Mouse (Mus musculus): ENCODE data around the gene Lgi1. TPM values are rescaled to one million over a fixed set of nuclear protein-coding genes. Genes with fewer than 3 reads are reported as not detected.

Lgi1 gene
- polyA plus RNA-seq, 1 experiment from 2014 or later: 1.9 TPM

DNA sequence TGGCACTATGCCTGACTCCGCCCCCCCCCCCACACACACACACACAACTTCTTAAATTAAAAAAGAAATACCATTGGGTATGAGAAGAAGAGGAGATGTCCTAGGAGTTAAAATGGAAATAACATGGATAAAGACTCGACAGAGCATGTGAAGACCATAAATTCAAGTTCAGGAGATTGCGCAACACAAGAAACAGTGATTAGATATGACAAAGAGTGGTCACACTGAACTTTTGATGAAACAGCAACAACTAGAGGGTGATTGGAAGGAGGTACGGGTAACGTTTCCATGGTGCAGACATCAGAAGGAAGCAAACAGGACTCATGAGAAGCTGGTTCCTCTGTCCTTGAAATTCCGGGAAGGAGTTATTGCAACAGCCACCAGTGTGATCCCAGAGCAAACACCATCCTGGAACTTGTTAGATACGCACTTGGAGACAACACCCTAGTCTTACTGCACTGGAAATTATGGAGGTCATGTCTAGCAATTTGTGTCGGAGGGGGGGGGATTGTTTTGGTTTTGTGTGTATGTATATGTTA, 22.0 kb upstream of the Lgi1 start:
- H3K27me3 ChIP-seq: peaks cover 3% of the 10 kb centered on the region
- H3K4me2 ChIP-seq (replicated peaks): no peak overlapping the region
- peaks cover 22% of the 10 kb centered on the region for H3K4me1 ChIP-seq
- 92% methylated on average over 8 of the region's 8 CpGs for WGBS
- no peak for ATAC-seq (ENCODE audit: low FRiP score, low read depth)
- no peak overlapping the region for H3K27ac ChIP-seq
- no peaks in the 10 kb centered on the region for H3K36me3 ChIP-seq
- H3K9me3 ChIP-seq: no peaks in the 10 kb centered on the region
- H3K4me3 ChIP-seq: no peak overlapping the region
- no peak overlapping the region for H3K9ac ChIP-seq

DNA sequence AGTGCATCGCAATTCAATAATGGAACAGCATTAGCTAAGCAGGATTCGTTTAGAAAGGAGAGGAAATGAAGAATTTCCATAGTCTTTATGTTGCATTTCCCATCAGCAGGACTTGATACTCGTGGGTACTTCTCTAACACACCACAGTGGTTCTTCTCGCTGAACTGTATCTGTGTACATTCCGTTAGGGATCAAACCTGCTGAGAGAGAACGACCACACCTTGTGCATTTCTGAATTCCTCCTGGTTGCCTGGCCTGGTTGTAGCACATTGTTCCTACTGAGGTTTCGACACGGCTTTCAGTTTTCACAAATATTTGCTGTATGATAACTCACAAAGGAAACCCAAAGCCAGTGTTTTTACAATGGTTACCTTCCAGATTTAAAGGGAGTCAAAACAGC, 19.6 kb upstream of the Lgi1 start:
- H3K27ac ChIP-seq: no peak overlapping the region
- no peak overlapping the region for H3K4me3 ChIP-seq
- no peaks in the 10 kb centered on the region for H3K9me3 ChIP-seq
- no peak for ATAC-seq (ENCODE audit: low FRiP score, low read depth)
- H3K9ac ChIP-seq: no peak overlapping the region
- H3K4me1 ChIP-seq: peaks cover 22% of the 10 kb centered on the region
- no peaks in the 10 kb centered on the region for H3K36me3 ChIP-seq
- peaks cover 3% of the 10 kb centered on the region for H3K27me3 ChIP-seq
- 57% methylated on average over 8 of the region's 8 CpGs for WGBS
- H3K4me2 ChIP-seq (replicated peaks): peak overlapping the region; percentile 48

DNA sequence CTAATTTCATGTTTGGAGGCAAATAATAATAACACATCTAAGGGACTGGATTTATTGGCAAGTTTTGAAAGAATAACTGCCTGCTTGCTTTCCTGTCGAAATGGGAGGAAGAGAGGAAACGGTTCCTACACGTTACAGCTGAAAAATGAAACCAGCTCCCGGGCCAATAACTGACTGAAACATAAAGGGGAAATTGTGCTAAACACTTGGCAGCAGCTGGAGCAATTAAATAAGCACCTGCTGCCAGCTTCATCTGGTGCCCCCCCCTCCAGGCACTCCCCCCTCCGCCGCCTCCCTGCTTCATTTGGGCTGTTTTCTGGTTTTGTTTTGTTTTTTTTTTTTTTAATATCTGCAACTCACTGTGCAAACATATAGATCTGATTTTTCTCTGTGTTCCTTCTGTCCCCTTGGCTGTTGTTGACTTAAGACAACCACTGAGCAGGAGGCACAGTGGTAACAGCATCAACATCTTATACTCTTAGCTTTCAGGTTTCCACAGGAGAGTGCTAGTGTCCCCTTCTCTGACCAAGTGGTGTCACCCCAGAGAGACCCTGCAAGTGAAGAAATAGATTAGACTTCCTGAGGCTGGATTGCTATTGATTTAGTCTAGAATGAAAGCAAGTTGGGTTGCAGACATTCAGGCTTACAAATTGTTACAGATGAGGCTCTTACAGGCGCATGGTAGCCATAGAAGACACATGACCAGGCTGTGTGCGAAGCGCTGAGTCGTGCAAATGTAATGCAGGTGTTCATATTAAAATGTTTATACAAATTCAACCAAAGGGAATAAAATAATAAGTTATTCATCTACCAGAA, 18.8 kb upstream of the Lgi1 start:
- H3K4me1 ChIP-seq: peaks cover 22% of the 10 kb centered on the region
- H3K4me2 ChIP-seq (replicated peaks): peak overlapping the region; percentile 48
- H3K4me3 ChIP-seq: no peak overlapping the region
- H3K27ac ChIP-seq: no peak overlapping the region
- H3K27me3 ChIP-seq: peaks cover 3% of the 10 kb centered on the region; the same call in 1 of the 2 replicates
- 22% methylated on average over 10 of the region's 10 CpGs for WGBS
- no peak for ATAC-seq (ENCODE audit: low FRiP score, low read depth)
- no peaks in the 10 kb centered on the region for H3K36me3 ChIP-seq
- no peaks in the 10 kb centered on the region for H3K9me3 ChIP-seq
- no peak overlapping the region for H3K9ac ChIP-seq

DNA sequence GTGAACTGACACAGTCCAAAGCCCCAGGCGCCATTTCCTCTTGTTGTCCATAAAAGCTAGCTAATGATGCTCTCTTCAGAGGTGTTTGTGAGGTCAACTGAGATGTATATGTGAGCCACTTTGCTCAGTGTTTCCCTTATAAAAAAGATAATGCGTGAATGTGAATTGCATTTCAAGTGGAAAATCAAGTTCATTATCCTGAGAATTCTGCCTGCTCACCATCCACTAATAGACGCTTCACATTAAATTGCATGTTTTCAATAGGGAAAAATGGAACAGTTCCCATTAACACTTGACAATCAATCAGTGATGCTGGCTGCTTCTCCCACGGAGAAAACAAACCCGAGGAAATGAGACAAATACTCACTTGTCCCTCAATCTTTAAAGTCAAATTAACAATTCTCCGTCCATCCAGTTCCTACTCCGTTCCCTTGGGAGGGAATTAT, 18.1 kb upstream of the Lgi1 start:
- H3K9me3 ChIP-seq: no peaks in the 10 kb centered on the region
- H3K36me3 ChIP-seq: no peaks in the 10 kb centered on the region
- H3K9ac ChIP-seq: no peak overlapping the region
- peaks cover 22% of the 10 kb centered on the region for H3K4me1 ChIP-seq
- H3K27ac ChIP-seq: no peak overlapping the region
- no peak for ATAC-seq (ENCODE audit: low FRiP score, low read depth)
- WGBS: 65% methylated on average over 7 of the region's 7 CpGs
- H3K27me3 ChIP-seq: peaks cover 3% of the 10 kb centered on the region; the same call in 1 of the 2 replicates
- no peak overlapping the region for H3K4me3 ChIP-seq
- peak overlapping the region; percentile 48; the same call in 1 of the 2 replicates for H3K4me2 ChIP-seq (replicated peaks)

DNA sequence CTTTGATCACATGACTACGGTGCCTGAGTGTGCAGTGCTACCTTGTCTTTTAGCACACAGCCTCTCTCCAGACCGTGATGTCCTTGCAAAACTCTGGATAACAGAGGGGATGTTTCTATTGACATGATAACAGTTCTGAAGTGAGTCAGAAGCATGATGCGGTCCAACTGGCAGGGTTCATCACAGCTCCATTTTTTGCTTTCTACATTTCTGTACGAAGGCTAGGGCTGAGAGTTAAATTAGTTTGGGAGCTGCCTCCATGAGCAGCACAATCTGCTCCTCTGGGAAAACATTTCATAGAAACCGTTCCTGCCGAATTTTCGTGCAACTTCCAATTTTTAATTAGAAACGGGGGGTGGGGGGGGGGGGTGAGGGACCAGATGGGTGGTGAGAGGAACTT, 14.7 kb upstream of the Lgi1 start:
- 80% methylated on average over 8 of the region's 8 CpGs for WGBS
- Histone ChIP-seq H3K4me2 (replicated peaks) (no peak overlapping the region), H3K4me1 (peaks cover 17% of the 10 kb centered on the region), H3K9ac (no peak overlapping the region), H3K27ac (no peak overlapping the region), H3K27me3 (peaks cover 3% of the 10 kb centered on the region; the same call in 1 of the 2 replicates), H3K9me3 (no peaks in the 10 kb centered on the region), H3K36me3 (no peaks in the 10 kb centered on the region), H3K4me3 (no peak overlapping the region)
- no peak for ATAC-seq (ENCODE audit: low FRiP score, low read depth)

DNA sequence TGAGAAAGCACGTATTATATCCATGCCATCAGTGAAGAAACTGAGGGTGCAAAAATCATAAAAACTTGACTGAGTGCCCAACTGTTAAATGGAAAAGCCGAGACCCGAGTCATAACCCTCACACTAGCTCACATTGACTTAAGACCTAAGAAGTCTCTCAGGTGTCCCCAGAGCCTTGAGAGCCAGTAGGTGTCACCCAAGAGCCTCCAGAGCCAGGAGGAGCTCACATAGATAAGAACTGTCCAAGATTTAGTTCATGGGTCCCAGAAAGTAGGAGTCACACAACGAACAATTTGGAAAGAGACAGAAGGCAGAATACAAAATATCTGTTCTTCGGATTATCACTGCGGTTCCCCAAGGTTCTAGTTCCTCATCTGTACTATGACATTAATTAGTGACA, 10.5 kb upstream of the Lgi1 start:
- H3K9ac ChIP-seq: no peak overlapping the region
- WGBS: 53% methylated on average over 6 of the region's 6 CpGs
- ATAC-seq (ENCODE audit: low FRiP score, low read depth): no peak

DNA sequence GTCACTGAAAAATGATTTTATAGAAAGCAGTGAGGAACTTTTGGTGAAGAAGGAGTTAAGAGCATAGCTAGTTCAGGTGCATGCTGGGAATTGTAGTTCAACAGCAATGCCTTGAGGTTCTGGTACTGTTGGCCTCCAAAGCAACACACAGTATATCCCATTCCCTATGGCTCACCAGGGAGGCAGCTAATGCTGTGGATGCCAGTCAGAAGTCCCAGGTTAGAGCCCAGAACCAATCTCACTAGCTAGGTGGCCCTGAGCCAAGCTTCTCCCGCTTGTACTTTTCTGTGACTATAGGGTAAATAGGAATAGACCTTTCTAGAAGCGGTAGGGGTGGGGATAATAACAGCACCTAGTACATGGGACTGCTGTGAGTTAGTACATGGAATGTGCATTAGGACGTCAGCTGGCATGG, 5.7 kb upstream of the Lgi1 start:
- Histone ChIP-seq H3K36me3 (no peaks in the 10 kb centered on the region), H3K9me3 (no peaks in the 10 kb centered on the region), H3K4me1 (peaks cover 4% of the 10 kb centered on the region), H3K9ac (no peak overlapping the region), H3K4me3 (no peak overlapping the region), H3K27me3 (peaks cover 6% of the 10 kb centered on the region), H3K4me2 (replicated peaks) (no peak overlapping the region), H3K27ac (no peak overlapping the region)
- 71% methylated on average over 3 of the region's 3 CpGs for WGBS
- ATAC-seq (ENCODE audit: low FRiP score, low read depth): peak; percentile 64; the same call in 1 of the 2 replicates

More for the DNA sequence above, 10.5 kb upstream of the Lgi1 start:
- Histone ChIP-seq H3K9me3 (no peaks in the 10 kb centered on the region), H3K4me3 (no peak overlapping the region), H3K4me2 (replicated peaks) (no peak overlapping the region), H3K27ac (no peak overlapping the region), H3K27me3 (no peaks in the 10 kb centered on the region), H3K36me3 (no peaks in the 10 kb centered on the region), H3K4me1 (peaks cover 3% of the 10 kb centered on the region; the same call in 1 of the 2 replicates)

DNA sequence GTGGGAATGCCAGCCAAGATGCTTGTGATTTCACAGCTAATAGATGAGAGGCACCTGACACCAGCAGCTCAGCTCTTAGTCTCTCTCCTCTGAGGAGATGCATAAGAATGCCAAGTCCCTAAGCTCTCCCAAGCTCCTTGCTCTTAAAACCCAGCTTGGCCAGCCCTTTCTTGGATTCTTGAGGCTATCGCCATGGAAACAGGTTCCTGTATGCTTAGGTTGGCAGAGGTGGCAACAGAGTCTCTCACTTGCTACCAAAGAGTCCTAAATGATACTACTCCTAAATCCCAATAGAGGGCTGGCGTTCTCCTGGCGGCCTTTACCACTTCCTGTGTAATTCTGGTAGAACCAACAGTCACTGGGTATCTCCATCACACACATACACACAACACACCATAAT, 4.9 kb upstream of the Lgi1 start:
- peaks cover 10% of the 10 kb centered on the region for H3K4me1 ChIP-seq
- no peak overlapping the region for H3K9ac ChIP-seq
- H3K27ac ChIP-seq: no peak overlapping the region
- no peaks in the 10 kb centered on the region for H3K9me3 ChIP-seq
- H3K36me3 ChIP-seq: no peaks in the 10 kb centered on the region
- H3K27me3 ChIP-seq: peaks cover 11% of the 10 kb centered on the region
- H3K4me2 ChIP-seq (replicated peaks): no peak overlapping the region
- whole genome bisulfite sequencing: 73% methylated on average over 3 of the region's 3 CpGs
- no peak overlapping the region for H3K4me3 ChIP-seq
- no peak for ATAC-seq (ENCODE audit: low FRiP score, low read depth)

DNA sequence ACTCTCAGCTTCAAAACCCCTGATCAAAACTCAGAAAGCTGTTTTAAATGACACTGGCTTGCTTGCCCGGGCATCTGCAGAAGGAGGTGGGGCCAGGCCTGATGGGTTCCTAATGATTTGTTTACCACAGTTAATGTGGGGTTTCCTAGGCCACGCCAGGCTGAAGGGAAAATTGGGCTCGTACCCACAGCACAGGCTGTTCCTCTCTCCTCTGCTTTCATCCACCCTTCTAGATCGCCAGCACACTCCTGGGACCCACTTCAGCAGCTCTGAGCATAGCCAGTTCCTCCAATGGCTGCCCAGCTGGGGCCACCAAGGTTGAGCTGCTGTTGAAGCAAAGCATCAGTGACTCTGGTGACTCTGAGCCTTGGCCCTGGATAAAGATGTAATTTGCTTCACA, 4.0 kb upstream of the Lgi1 start:
- Histone ChIP-seq H3K36me3 (no peaks in the 10 kb centered on the region), H3K4me3 (no peak overlapping the region), H3K9ac (no peak overlapping the region), H3K9me3 (no peaks in the 10 kb centered on the region), H3K4me2 (replicated peaks) (no peak overlapping the region), H3K27me3 (peaks cover 19% of the 10 kb centered on the region), H3K27ac (no peak overlapping the region), H3K4me1 (peaks cover 15% of the 10 kb centered on the region)
- ATAC-seq (ENCODE audit: low FRiP score, low read depth): no peak
- 31% methylated on average over 4 of the region's 4 CpGs for WGBS

DNA sequence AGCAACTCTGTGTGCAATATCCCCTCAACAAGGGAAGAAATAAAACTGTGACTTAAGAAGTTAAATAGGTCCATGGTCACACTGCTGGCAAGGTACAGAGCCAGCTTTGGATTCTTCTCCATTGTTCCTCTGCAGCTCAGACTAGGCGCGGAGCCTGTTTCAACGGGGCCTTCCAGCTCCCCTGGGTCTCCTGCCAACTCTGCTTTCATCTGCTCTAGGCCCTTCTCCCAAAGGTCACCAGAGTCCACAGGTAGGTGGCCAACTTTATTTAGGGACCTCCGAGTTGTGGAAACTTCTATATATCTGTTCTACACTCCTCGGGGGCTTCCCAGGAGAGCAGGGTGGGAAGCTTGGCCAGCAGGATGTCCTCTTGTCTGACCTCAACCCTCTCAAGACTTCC, 3.0 kb upstream of the Lgi1 start:
- H3K36me3 ChIP-seq: no peaks in the 10 kb centered on the region
- H3K4me3 ChIP-seq: no peak overlapping the region
- no peak for ATAC-seq (ENCODE audit: low FRiP score, low read depth)
- H3K27ac ChIP-seq: no peak overlapping the region
- no peak overlapping the region for H3K9ac ChIP-seq
- WGBS: 83% methylated on average over 5 of the region's 5 CpGs
- peaks cover 19% of the 10 kb centered on the region for H3K27me3 ChIP-seq
- H3K9me3 ChIP-seq: no peaks in the 10 kb centered on the region
- no peak overlapping the region for H3K4me2 ChIP-seq (replicated peaks)
- H3K4me1 ChIP-seq: peaks cover 15% of the 10 kb centered on the region

DNA sequence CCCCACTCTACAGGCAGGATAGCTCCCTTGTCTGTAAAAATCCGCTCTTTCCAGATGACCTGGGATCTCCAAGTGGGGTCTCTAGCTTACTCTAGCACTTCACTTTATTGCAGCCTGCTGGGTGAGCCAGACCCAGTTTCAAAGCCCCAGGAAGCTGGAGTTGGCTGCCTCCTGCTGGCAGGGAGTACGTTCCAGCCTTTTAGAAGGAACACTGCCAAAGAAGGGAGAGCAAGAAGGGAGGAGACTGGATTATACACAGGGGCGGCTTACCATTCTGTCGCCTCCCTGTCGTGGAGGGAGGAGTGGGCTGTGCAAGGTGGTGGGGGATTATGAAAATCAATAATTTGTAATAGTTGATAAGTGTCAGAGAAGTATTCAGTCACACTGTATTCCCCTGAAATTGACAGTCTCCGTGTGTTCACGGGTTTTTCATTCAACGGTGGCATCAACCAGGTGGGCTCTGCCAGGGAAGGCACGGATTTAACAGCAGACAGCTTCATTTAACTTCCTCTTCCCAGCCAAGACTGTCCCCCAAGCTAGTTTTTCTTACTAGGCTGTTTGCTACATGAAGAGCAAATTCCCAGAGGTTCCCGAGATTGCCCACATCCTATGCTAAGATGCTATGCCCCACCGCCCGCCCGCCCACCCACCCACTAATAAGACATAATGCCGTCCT, 369 bp upstream of the Lgi1 start:
- peak overlapping the region; percentile 53 for H3K4me2 ChIP-seq (replicated peaks)
- H3K27me3 ChIP-seq: peaks cover 19% of the 10 kb centered on the region
- H3K4me1 ChIP-seq: peaks cover 17% of the 10 kb centered on the region
- no peaks in the 10 kb centered on the region for H3K9me3 ChIP-seq
- no peak overlapping the region for H3K9ac ChIP-seq
- no peaks in the 10 kb centered on the region for H3K36me3 ChIP-seq
- no peak overlapping the region for H3K27ac ChIP-seq
- WGBS: 22% methylated on average over 14 of the region's 14 CpGs
- ATAC-seq (ENCODE audit: low FRiP score, low read depth): no peak
- H3K4me3 ChIP-seq: peak overlapping the region; percentile 14

DNA sequence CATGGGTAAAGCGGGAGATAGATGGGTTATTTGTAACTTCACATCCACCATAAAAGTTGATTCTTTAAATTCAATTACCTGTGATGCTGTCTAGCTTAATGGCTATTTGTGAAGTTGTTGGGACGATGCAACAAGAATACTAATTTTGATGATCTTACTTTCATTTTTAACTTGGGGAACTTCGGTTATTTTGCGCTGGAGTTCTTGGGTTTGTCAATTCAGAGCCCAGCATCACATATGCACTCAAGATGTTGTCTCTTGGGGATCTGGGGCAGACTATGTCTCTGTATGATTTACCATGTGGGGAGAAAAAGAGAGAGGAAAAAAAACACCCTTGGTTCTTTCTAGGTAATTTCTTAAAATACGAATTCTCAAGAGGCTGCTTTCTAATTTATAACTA, 1.4 kb downstream of the Lgi1 start:
- ATAC-seq (ENCODE audit: low FRiP score, low read depth): no peak
- WGBS: 83% methylated on average over 5 of the region's 5 CpGs
- peaks cover 19% of the 10 kb centered on the region for H3K27me3 ChIP-seq
- H3K4me1 ChIP-seq: peaks cover 17% of the 10 kb centered on the region
- no peak overlapping the region for H3K27ac ChIP-seq
- H3K9me3 ChIP-seq: no peaks in the 10 kb centered on the region
- H3K36me3 ChIP-seq: no peaks in the 10 kb centered on the region
- no peak overlapping the region for H3K4me2 ChIP-seq (replicated peaks)
- H3K4me3 ChIP-seq: no peak overlapping the region
- H3K9ac ChIP-seq: no peak overlapping the region

Data from limb, embryonic 13.5 days (tissue).